Mouse (Mus musculus) forebrain, embryonic 15.5 days (tissue): ENCODE data around the gene Gpr155. TPM values are rescaled to one million over a fixed set of nuclear protein-coding genes. Genes with fewer than 3 reads are reported as not detected.

ENCODE experiments used
- ATAC-seq: fragments of 200-750 bp; cut with Nextera tagmentation; replicated peaks from 2 replicates; pipeline ENCODE4 v1.8.0; 2017; ENCODE audit warnings: mild to moderate bottlenecking, moderate TSS enrichment, moderate library complexity
- H3K27ac ChIP-seq: fragments of 300-500 bp; sonication (generic); replicated peaks from 2 replicates; pipeline ENCODE4 v1.5.1; 2015; ENCODE audit warnings: mild to moderate bottlenecking, inconsistent platforms
- H3K27me3 ChIP-seq: fragments of 300-500 bp; sonication (generic); 2 replicates; pipeline ENCODE4 v1.6.1; 2015; ENCODE audit warnings: inconsistent platforms
- H3K36me3 ChIP-seq: fragments of 300-500 bp; sonication (generic); 2 replicates; pipeline ENCODE4 v1.6.1; 2015; ENCODE audit warnings: mild to moderate bottlenecking, inconsistent platforms
- H3K4me1 ChIP-seq: fragments of 300-500 bp; sonication (generic); 2 replicates; pipeline ENCODE4 v1.6.1; 2015; ENCODE audit warnings: inconsistent platforms
- H3K4me2 ChIP-seq: fragments of 300-500 bp; sonication (generic); replicated peaks from 2 replicates; pipeline ENCODE4 v1.6.1; 2015; ENCODE audit warnings: mild to moderate bottlenecking, inconsistent platforms
- H3K4me3 ChIP-seq: fragments of 300-500 bp; sonication (generic); 2 replicates; pipeline ENCODE4 v1.5.1; 2015; ENCODE audit warnings: mild to moderate bottlenecking, inconsistent platforms
- H3K9ac ChIP-seq: fragments of 300-500 bp; sonication (generic); replicated peaks from 2 replicates; pipeline ENCODE4 v1.6.1; 2015; ENCODE audit warnings: mild to moderate bottlenecking, inconsistent platforms
- H3K9me3 ChIP-seq: fragments of 300-500 bp; sonication (generic); 2 replicates; pipeline ENCODE4 v1.6.1; 2016; ENCODE audit warnings: inconsistent platforms
- WGBS: fragments of 180-500 bp; shearing (Covaris S2); methylation state at CpG from one replicate; pipeline ENCODE4 v1.1.7; 2015; ENCODE audit warnings: mixed read lengths; 5-methylcytosine and 5-hydroxymethylcytosine counted together
- polyA plus RNA-seq: library from polyadenylated mRNA; unstranded; fragments of >200 nt; fragmentation: Nextera tagmentation; extraction: Ambion mirVana; gene quantifications from 2 replicates; pipeline ENCODE4 v1.2.1, GENCODE M21; 2015

Gpr155 gene
- polyA plus RNA-seq, 1 experiment from 2014 or later = 11.2 TPM

GRCm38 (mm10) chr2:73404980-73405379, 18.6 kb upstream of the Gpr155 start:
- H3K36me3 ChIP-seq = no peaks in the 10 kb centered on the region
- H3K4me1 ChIP-seq = no peaks in the 10 kb centered on the region
- no peak overlapping the region for H3K4me3 ChIP-seq
- H3K4me2 ChIP-seq = no peak overlapping the region
- no peaks in the 10 kb centered on the region for H3K9me3 ChIP-seq
- no peak for ATAC-seq
- no peak overlapping the region for H3K9ac ChIP-seq
- WGBS = 90% methylated on average over 7 of the region's 7 CpGs
- H3K27ac ChIP-seq = no peak overlapping the region
- no peaks in the 10 kb centered on the region for H3K27me3 ChIP-seq

GRCm38 (mm10) chr2:73404442-73404841, 18.1 kb upstream of the Gpr155 start:
- Histone ChIP-seq H3K9ac (no peak overlapping the region), H3K36me3 (no peaks in the 10 kb centered on the region), H3K27ac (no peak overlapping the region), H3K4me2 (no peak overlapping the region), H3K4me3 (no peak overlapping the region), H3K27me3 (no peaks in the 10 kb centered on the region), H3K9me3 (no peaks in the 10 kb centered on the region), H3K4me1 (no peaks in the 10 kb centered on the region)
- 84% methylated on average over 9 of the region's 9 CpGs for WGBS
- no peak for ATAC-seq

- Histone ChIP-seq H3K4me3 (no peak overlapping the region), H3K9ac (no peak overlapping the region), H3K4me2 (no peak overlapping the region), H3K4me1 (no peaks in the 10 kb centered on the region), H3K27ac (no peak overlapping the region), H3K36me3 (no peaks in the 10 kb centered on the region), H3K27me3 (no peaks in the 10 kb centered on the region), H3K9me3 (no peaks in the 10 kb centered on the region)
- ATAC-seq = no peak
- WGBS = 86% methylated on average over 15 of the region's 15 CpGs
These were observed 17.1 kb upstream of the Gpr155 start for GRCm38 (mm10) chr2:73403385-73404013.

- Histone ChIP-seq H3K4me1 (no peaks in the 10 kb centered on the region), H3K27me3 (no peaks in the 10 kb centered on the region), H3K4me3 (no peak overlapping the region), H3K36me3 (no peaks in the 10 kb centered on the region), H3K4me2 (no peak overlapping the region), H3K9me3 (no peaks in the 10 kb centered on the region), H3K27ac (no peak overlapping the region), H3K9ac (no peak overlapping the region)
- WGBS = 69% methylated on average over 1 of the region's 1 CpGs
- no peak for ATAC-seq
These were observed 15.3 kb upstream of the Gpr155 start for GRCm38 (mm10) chr2:73401689-73402088.

- Histone ChIP-seq H3K36me3 (no peaks in the 10 kb centered on the region), H3K4me3 (no peak overlapping the region), H3K27me3 (no peaks in the 10 kb centered on the region), H3K4me2 (no peak overlapping the region), H3K4me1 (no peaks in the 10 kb centered on the region), H3K9ac (no peak overlapping the region), H3K9me3 (no peaks in the 10 kb centered on the region), H3K27ac (no peak overlapping the region)
- ATAC-seq = no peak
- 89% methylated on average over 2 of the region's 2 CpGs for WGBS
These were observed 11.1 kb upstream of the Gpr155 start for GRCm38 (mm10) chr2:73397476-73397875.

GRCm38 (mm10) chr2:73396828-73397325, 10.5 kb upstream of the Gpr155 start:
- 92% methylated on average over 3 of the region's 3 CpGs for WGBS
- Histone ChIP-seq H3K27ac (no peak overlapping the region), H3K9me3 (no peaks in the 10 kb centered on the region), H3K4me2 (no peak overlapping the region), H3K4me1 (no peaks in the 10 kb centered on the region), H3K27me3 (no peaks in the 10 kb centered on the region), H3K9ac (no peak overlapping the region), H3K36me3 (no peaks in the 10 kb centered on the region), H3K4me3 (no peak overlapping the region)
- ATAC-seq = no peak

- Histone ChIP-seq H3K4me2 (no peak overlapping the region), H3K4me3 (no peak overlapping the region), H3K27ac (no peak overlapping the region), H3K9ac (no peak overlapping the region), H3K36me3 (no peaks in the 10 kb centered on the region), H3K4me1 (no peaks in the 10 kb centered on the region), H3K27me3 (no peaks in the 10 kb centered on the region), H3K9me3 (no peaks in the 10 kb centered on the region)
- no peak for ATAC-seq
- 81% methylated on average over 8 of the region's 8 CpGs for WGBS
These were observed 9.1 kb upstream of the Gpr155 start for GRCm38 (mm10) chr2:73395516-73395915.

GRCm38 (mm10) chr2:73394476-73394875, 8.1 kb upstream of the Gpr155 start:
- H3K4me2 ChIP-seq = no peak overlapping the region
- H3K9ac ChIP-seq = no peak overlapping the region
- no peak for ATAC-seq
- H3K9me3 ChIP-seq = no peaks in the 10 kb centered on the region
- no peak overlapping the region for H3K27ac ChIP-seq
- no peaks in the 10 kb centered on the region for H3K36me3 ChIP-seq
- H3K4me1 ChIP-seq = no peaks in the 10 kb centered on the region
- no peaks in the 10 kb centered on the region for H3K27me3 ChIP-seq
- WGBS = 95% methylated on average over 3 of the region's 3 CpGs
- no peak overlapping the region for H3K4me3 ChIP-seq

- Histone ChIP-seq H3K27me3 (no peaks in the 10 kb centered on the region), H3K36me3 (no peaks in the 10 kb centered on the region), H3K9ac (no peak overlapping the region), H3K4me1 (no peaks in the 10 kb centered on the region), H3K27ac (no peak overlapping the region), H3K4me3 (no peak overlapping the region), H3K4me2 (no peak overlapping the region), H3K9me3 (no peaks in the 10 kb centered on the region)
- ATAC-seq = no peak
- WGBS = 84% methylated on average over 2 of the region's 2 CpGs
These were observed 6.4 kb upstream of the Gpr155 start for GRCm38 (mm10) chr2:73392772-73393171.

GRCm38 (mm10) chr2:73389951-73390350, 3.6 kb upstream of the Gpr155 start:
- H3K36me3 ChIP-seq = no peaks in the 10 kb centered on the region
- no peak overlapping the region for H3K4me2 ChIP-seq
- H3K27me3 ChIP-seq = no peaks in the 10 kb centered on the region
- peaks cover 8% of the 10 kb centered on the region for H3K4me1 ChIP-seq
- no peaks in the 10 kb centered on the region for H3K9me3 ChIP-seq
- H3K27ac ChIP-seq = no peak overlapping the region
- no peak overlapping the region for H3K9ac ChIP-seq
- 90% methylated on average over 3 of the region's 3 CpGs for WGBS
- no peak overlapping the region for H3K4me3 ChIP-seq
- no peak for ATAC-seq

GRCm38 (mm10) chr2:73387806-73388205, 1.4 kb upstream of the Gpr155 start:
- H3K4me1 ChIP-seq = peaks cover 8% of the 10 kb centered on the region
- ATAC-seq = no peak
- H3K36me3 ChIP-seq = no peaks in the 10 kb centered on the region
- WGBS = 100% methylated on average over 1 of the region's 1 CpGs
- H3K9me3 ChIP-seq = no peaks in the 10 kb centered on the region
- no peak overlapping the region for H3K9ac ChIP-seq
- no peak overlapping the region for H3K27ac ChIP-seq
- H3K4me3 ChIP-seq = no peak overlapping the region
- H3K4me2 ChIP-seq = no peak overlapping the region
- H3K27me3 ChIP-seq = no peaks in the 10 kb centered on the region

- H3K27me3 ChIP-seq = no peaks in the 10 kb centered on the region
- H3K9me3 ChIP-seq = no peaks in the 10 kb centered on the region
- H3K27ac ChIP-seq = peak overlapping the region; percentile 84
- peak overlapping the region; percentile 81 for H3K4me3 ChIP-seq
- H3K4me2 ChIP-seq = peak overlapping the region; percentile 94
- no peak; the same call in 1 of the 2 replicates for ATAC-seq
- H3K9ac ChIP-seq = peak overlapping the region; percentile 76
- WGBS = 1% methylated on average over 29 of the region's 29 CpGs
- H3K36me3 ChIP-seq = no peaks in the 10 kb centered on the region
- H3K4me1 ChIP-seq = peaks cover 8% of the 10 kb centered on the region
These were observed 574 bp downstream of the Gpr155 start for GRCm38 (mm10) chr2:73385641-73386355.
